Mouse (Mus musculus) myocyte (in vitro differentiated cells): ENCODE results near the gene Rnf182.

Source experiments
- E2F4 ChIP-seq: IDR thresholded peaks from one replicate; pipeline ENCODE4 v1.6.1; 2011; ENCODE audit warnings: mild to moderate bottlenecking, control low read depth, moderate library complexity; ENCODE audit not compliant: insufficient read depth
- POLR2A ChIP-seq: IDR thresholded peaks from one replicate; pipeline ENCODE4 v1.6.1; 2011; ENCODE audit warnings: low read depth, mild to moderate bottlenecking, control low read depth, moderate library complexity; ENCODE audit not compliant: insufficient read length
- POLR2AphosphoS2 ChIP-seq: IDR thresholded peaks from one replicate; pipeline ENCODE4 v1.6.1; 2011; ENCODE audit warnings: low read depth, control low read depth; ENCODE audit not compliant: insufficient read length
- SRF ChIP-seq: IDR thresholded peaks from one replicate; pipeline ENCODE4 v1.6.1; 2011; ENCODE audit warnings: low read depth; ENCODE audit not compliant: control insufficient read depth, insufficient read length
- TCF3 ChIP-seq: IDR thresholded peaks from one replicate; pipeline ENCODE4 v1.6.1; 2011; ENCODE audit warnings: low read depth, control low read depth; ENCODE audit not compliant: insufficient read length
- USF1 ChIP-seq: IDR thresholded peaks from one replicate; pipeline ENCODE4 v1.6.1; 2011; ENCODE audit warnings: low read depth, mild to moderate bottlenecking, control low read depth, moderate library complexity

DNA sequence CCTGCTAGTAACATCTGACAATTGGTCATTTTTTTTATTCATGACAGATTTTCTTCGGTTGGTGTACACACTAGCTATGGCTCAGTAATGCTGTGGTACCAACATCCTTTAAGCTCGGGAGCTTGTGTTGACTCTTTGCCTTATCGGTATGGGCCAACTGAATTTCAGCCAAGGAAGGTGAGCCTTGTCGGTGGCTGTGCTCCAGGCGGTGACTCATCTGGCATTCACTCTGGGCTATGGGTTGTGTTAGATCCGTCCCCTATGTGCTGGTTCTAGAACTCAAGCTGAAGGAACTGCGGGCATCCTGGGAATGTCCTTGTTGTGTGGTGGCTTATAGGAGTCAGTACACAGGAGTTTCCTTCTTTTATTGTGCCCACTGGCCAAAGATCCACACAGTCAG lies 14.3 kb downstream of the Rnf182 start:
- no peak for TF ChIP-seq POLR2A
- no peak for TF ChIP-seq E2F4
- TF ChIP-seq POLR2AphosphoS2 = no peak
- TF ChIP-seq TCF3 = no peak
- no peak for TF ChIP-seq USF1
- no peak for TF ChIP-seq SRF
